Mouse (Mus musculus) cerebellum, adult 18-20 months (tissue): Measurements from ENCODE around the gene Tns2.

Source experiments
- DNase-seq, 2 experiments: peaks; one replicate each; pipeline ENCODE4 v3.0.0; 2021

Tns2 gene

GRCm38 (mm10) chr15:102092222-102092621 is 8.0 kb upstream of the Tns2 start:
- DNase-seq = no peak

GRCm38 (mm10) chr15:102094157-102094556 is 6.1 kb upstream of the Tns2 start:
- DNase-seq = no peak

- DNase-seq = no peak
Measured at GRCm38 (mm10) chr15:102094988-102095387, 5.2 kb upstream of the Tns2 start.

GRCm38 (mm10) chr15:102097147-102097915 is 2.9 kb upstream of the Tns2 start:
- no peak for DNase-seq

- no peak for DNase-seq
Measured at GRCm38 (mm10) chr15:102097991-102098555, 2.1 kb upstream of the Tns2 start.

GRCm38 (mm10) chr15:102099260-102099659 is 953 bp upstream of the Tns2 start:
- DNase-seq = peak in 1 of 2 experiments; percentile 11

GRCm38 (mm10) chr15:102099771-102100160 is 447 bp upstream of the Tns2 start:
- DNase-seq = no peak

- peak; percentile 8 to 30 for DNase-seq
Measured at GRCm38 (mm10) chr15:102100996-102101671, 921 bp downstream of the Tns2 start.

- DNase-seq = peak; percentile 14 to 18
Measured at GRCm38 (mm10) chr15:102101672-102102541, 1.7 kb downstream of the Tns2 start.

- DNase-seq = no peak
Measured at GRCm38 (mm10) chr15:102102548-102103121, 2.4 kb downstream of the Tns2 start.

- peak in 1 of 2 experiments; percentile 7 for DNase-seq
Measured at GRCm38 (mm10) chr15:102103371-102103946, 3.2 kb downstream of the Tns2 start.

GRCm38 (mm10) chr15:102103947-102104555 is 3.8 kb downstream of the Tns2 start:
- peak in 1 of 2 experiments; percentile 8 for DNase-seq

GRCm38 (mm10) chr15:102105360-102105759 is 5.1 kb downstream of the Tns2 start:
- peak in 1 of 2 experiments; percentile 17 for DNase-seq

- peak in 1 of 2 experiments; percentile 45 for DNase-seq
Measured at GRCm38 (mm10) chr15:102105764-102106730, 5.8 kb downstream of the Tns2 start.

- peak; percentile 32 to 57 for DNase-seq
Measured at GRCm38 (mm10) chr15:102106754-102107456, 6.7 kb downstream of the Tns2 start.

- DNase-seq = peak; percentile 85
Measured at GRCm38 (mm10) chr15:102107689-102108573, 7.7 kb downstream of the Tns2 start.

GRCm38 (mm10) chr15:102108651-102109525 is 8.7 kb downstream of the Tns2 start:
- DNase-seq = peak; percentile 84 to 88

- no peak for DNase-seq
Measured at GRCm38 (mm10) chr15:102110271-102110670, 10.1 kb downstream of the Tns2 start.
